Mouse (Mus musculus): ENCODE measurements at regions not wholly inside any gene's neighbourhood (a gene's known extent, or its start where the extent isn't known, plus 50 kb on each side); places are given as distances from the start of the nearest gene placed in this dataset.

GRCm38 (mm10) chr12:79968676-79969075, 144.1 kb downstream of the Zfp36l1 start:
- TF ChIP-seq CTCF (IDR thresholded peaks at IDR 0.05; ENCODE audit: control insufficient read depth, insufficient read depth, low read length), result no peak
- TF ChIP-seq POLR2A (IDR thresholded peaks at IDR 0.05; ENCODE audit: borderline replicate concordance, control insufficient read depth, low read depth, low read length), result no peak

All from bone marrow, adult 2 months (tissue).